Mouse (Mus musculus): ENCODE measurements around the gene Tmem44. TPM values are rescaled to one million over a fixed set of nuclear protein-coding genes. Genes with fewer than 3 reads are reported as not detected.

Tmem44 gene
- total and polyA plus RNA-seq, 2 experiments from 2014 or later, result 44.6 to 83.9 TPM

- ATAC-seq (no peak), DNase-seq (ENCODE audit: low spot score) (no peak)
- Histone ChIP-seq H3K4me2 (ENCODE audit: low read depth, low read length) (no peak overlapping the region), H3K9ac (replicated peaks; ENCODE audit: low read length) (no peak overlapping the region; the same call in 1 of the 2 replicates), H3K4me3 (ENCODE audit: low read length) (no peak overlapping the region), H3K27me3 (ENCODE audit: insufficient read depth, low read length) (no peaks in the 10 kb centered on the region), H3K4me1 (ENCODE audit: insufficient read depth, low read length) (peaks cover 4% of the 10 kb centered on the region; the same call in 1 of the 2 replicates), H3K27ac (no peak overlapping the region), H3K36me3 (ENCODE audit: insufficient read depth, low read length) (no peaks in the 10 kb centered on the region), H3K9me3 (ENCODE audit: low read length) (no peaks in the 10 kb centered on the region)
- TF ChIP-seq CTCF (IDR thresholded peaks at IDR 0.05; ENCODE audit: low read depth), result peak; percentile 28; the same call in 1 of the 2 replicates
- 46% methylated on average over 7 of the region's 7 CpGs for WGBS
Measured at GRCm38 (mm10) chr16:30590264-30591209, 39.9 kb upstream of the Tmem44 start.

DNA sequence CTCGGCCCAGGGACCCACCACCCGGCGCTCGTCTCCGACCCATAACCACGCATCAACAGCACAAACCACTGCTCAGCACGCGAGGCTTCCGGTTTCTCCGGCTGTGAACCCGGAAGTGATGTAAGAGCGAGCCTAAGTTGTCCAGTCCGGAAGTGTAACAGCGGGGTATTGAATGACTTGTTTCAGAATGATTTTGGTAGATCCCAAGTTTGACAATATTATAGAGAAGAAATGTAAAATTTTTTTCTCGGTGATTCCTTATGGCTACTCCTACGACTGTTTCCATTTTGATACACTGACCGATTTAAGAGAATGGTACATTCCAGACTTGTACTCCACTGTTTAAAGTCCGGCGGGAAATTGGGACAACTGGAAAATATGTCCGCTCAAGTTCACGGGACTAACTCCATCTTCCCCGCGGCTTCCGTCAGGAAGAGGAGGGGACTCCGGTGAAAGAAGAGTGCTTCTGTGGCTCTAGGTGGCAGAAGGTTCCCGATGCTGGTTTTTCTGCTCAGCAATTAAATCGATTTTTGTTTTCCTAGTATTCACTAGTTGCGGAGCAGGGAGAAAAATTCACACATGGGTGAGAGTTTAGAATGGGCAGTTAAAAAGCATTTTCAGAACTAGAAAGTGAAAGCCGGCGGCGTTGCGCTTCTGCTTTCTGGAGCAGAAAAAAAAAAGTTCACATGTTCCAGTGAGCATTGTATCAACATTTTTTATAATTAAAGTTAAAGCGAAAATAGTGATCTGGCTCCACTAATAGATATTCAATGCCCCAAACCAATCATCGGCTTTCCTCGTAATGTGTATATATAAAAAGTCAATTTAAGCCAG, 37.1 kb upstream of the Tmem44 start, which contains the start of gene Lsg1:
TSS of gene Lsg1 (minus strand) at position 99 of the 834 bp plus-strand sequence.
- H3K9me3 ChIP-seq (ENCODE audit: low read length), result no peaks in the 10 kb centered on the region
- TF ChIP-seq CTCF (IDR thresholded peaks at IDR 0.05; ENCODE audit: low read depth), result peak; percentile 65
- 3% methylated on average over 35 of the region's 35 CpGs for WGBS
- DNase-seq (ENCODE audit: low spot score), result peak; percentile 97
- peak within 1 kb of the TSS; percentile 51 for H3K9ac ChIP-seq (replicated peaks; ENCODE audit: low read length)
- H3K4me2 ChIP-seq (ENCODE audit: low read depth, low read length), result peak within 1 kb of the TSS; percentile 96
- H3K4me3 ChIP-seq (ENCODE audit: low read length), result peak within 1 kb of the TSS; percentile 69
- H3K4me1 ChIP-seq (ENCODE audit: insufficient read depth, low read length), result peaks cover 4% of the 10 kb centered on the region; the same call in 1 of the 2 replicates
- H3K27me3 ChIP-seq (ENCODE audit: insufficient read depth, low read length), result no peaks in the 10 kb centered on the region
- H3K36me3 ChIP-seq (ENCODE audit: insufficient read depth, low read length), result peaks cover 16% of the 10 kb centered on the region
- H3K27ac ChIP-seq, result peak within 1 kb of the TSS; percentile 84
- ATAC-seq, result peak; percentile 97

GRCm38 (mm10) chr16:30586935-30587493, 36.4 kb upstream of the Tmem44 start:
- H3K4me1 ChIP-seq (ENCODE audit: insufficient read depth, low read length), result peaks cover 4% of the 10 kb centered on the region; the same call in 1 of the 2 replicates
- peak overlapping the region; percentile 96 for H3K4me2 ChIP-seq (ENCODE audit: low read depth, low read length)
- 2% methylated on average over 19 of the region's 19 CpGs for WGBS
- H3K4me3 ChIP-seq (ENCODE audit: low read length), result peak overlapping the region; percentile 69
- peaks cover 23% of the 10 kb centered on the region for H3K36me3 ChIP-seq (ENCODE audit: insufficient read depth, low read length)
- no peak for TF ChIP-seq CTCF (IDR thresholded peaks at IDR 0.05; ENCODE audit: low read depth)
- ATAC-seq (peak; percentile 48; the same call in 1 of the 2 replicates), DNase-seq (ENCODE audit: low spot score) (no peak)
- no peaks in the 10 kb centered on the region for H3K9me3 ChIP-seq (ENCODE audit: low read length)
- peak overlapping the region; percentile 51 for H3K9ac ChIP-seq (replicated peaks; ENCODE audit: low read length)
- H3K27ac ChIP-seq, result peak overlapping the region; percentile 84; the same call in 1 of the 2 replicates
- no peaks in the 10 kb centered on the region for H3K27me3 ChIP-seq (ENCODE audit: insufficient read depth, low read length)

DNA sequence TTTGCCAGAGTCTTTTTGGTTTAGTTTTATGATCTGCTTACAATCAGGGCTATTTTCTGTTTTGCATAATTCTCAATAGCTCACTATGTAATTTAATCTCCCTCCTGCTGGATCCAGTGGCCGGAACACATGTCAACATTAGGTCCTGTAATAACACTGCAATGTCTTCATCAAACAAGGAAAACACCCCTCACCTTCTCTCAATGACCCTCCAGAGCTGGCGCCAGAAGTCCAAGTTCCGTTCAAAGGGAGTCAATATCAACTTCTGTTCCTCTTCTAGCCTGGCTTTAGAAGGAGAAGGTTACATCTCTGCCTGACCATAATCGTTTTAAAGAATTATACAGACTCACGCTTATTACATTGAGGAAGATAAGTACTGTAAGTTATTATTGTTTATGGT, 30.1 kb upstream of the Tmem44 start:
- 86% methylated on average over 5 of the region's 5 CpGs for whole genome bisulfite sequencing
- Histone ChIP-seq H3K4me1 (ENCODE audit: insufficient read depth, low read length) (no peaks in the 10 kb centered on the region), H3K36me3 (ENCODE audit: insufficient read depth, low read length) (peaks cover 80% of the 10 kb centered on the region), H3K9me3 (ENCODE audit: low read length) (no peaks in the 10 kb centered on the region), H3K9ac (replicated peaks; ENCODE audit: low read length) (no peak overlapping the region), H3K27ac (no peak overlapping the region), H3K4me2 (ENCODE audit: low read depth, low read length) (no peak overlapping the region), H3K27me3 (ENCODE audit: insufficient read depth, low read length) (no peaks in the 10 kb centered on the region), H3K4me3 (ENCODE audit: low read length) (no peak overlapping the region)
- TF ChIP-seq CTCF (IDR thresholded peaks at IDR 0.05; ENCODE audit: low read depth), result no peak
- ATAC-seq (no peak), DNase-seq (ENCODE audit: low spot score) (no peak)

GRCm38 (mm10) chr16:30576392-30576791, 25.8 kb upstream of the Tmem44 start:
- no peak overlapping the region for H3K27ac ChIP-seq
- TF ChIP-seq CTCF (IDR thresholded peaks at IDR 0.05; ENCODE audit: low read depth), result no peak
- ATAC-seq (no peak), DNase-seq (ENCODE audit: low spot score) (no peak)
- no peaks in the 10 kb centered on the region for H3K4me1 ChIP-seq (ENCODE audit: insufficient read depth, low read length)
- no peaks in the 10 kb centered on the region for H3K27me3 ChIP-seq (ENCODE audit: insufficient read depth, low read length)
- peaks cover 75% of the 10 kb centered on the region for H3K36me3 ChIP-seq (ENCODE audit: insufficient read depth, low read length)
- H3K9ac ChIP-seq (replicated peaks; ENCODE audit: low read length), result no peak overlapping the region
- H3K4me3 ChIP-seq (ENCODE audit: low read length), result no peak overlapping the region
- no peaks in the 10 kb centered on the region for H3K9me3 ChIP-seq (ENCODE audit: low read length)
- WGBS, result 83% methylated on average over 1 of the region's 1 CpGs
- no peak overlapping the region for H3K4me2 ChIP-seq (ENCODE audit: low read depth, low read length)

- Histone ChIP-seq H3K9me3 (ENCODE audit: low read length) (no peaks in the 10 kb centered on the region), H3K9ac (replicated peaks; ENCODE audit: low read length) (no peak overlapping the region), H3K4me1 (ENCODE audit: insufficient read depth, low read length) (no peaks in the 10 kb centered on the region), H3K27ac (no peak overlapping the region), H3K4me3 (ENCODE audit: low read length) (no peak overlapping the region), H3K27me3 (ENCODE audit: insufficient read depth, low read length) (no peaks in the 10 kb centered on the region), H3K4me2 (ENCODE audit: low read depth, low read length) (no peak overlapping the region), H3K36me3 (ENCODE audit: insufficient read depth, low read length) (peaks cover 75% of the 10 kb centered on the region)
- ATAC-seq (no peak), DNase-seq (ENCODE audit: low spot score) (no peak)
- WGBS, result 91% methylated on average over 7 of the region's 7 CpGs
- no peak for TF ChIP-seq CTCF (IDR thresholded peaks at IDR 0.05; ENCODE audit: low read depth)
Measured at GRCm38 (mm10) chr16:30575815-30576214, 25.2 kb upstream of the Tmem44 start.
